In the genomic region with DNA sequence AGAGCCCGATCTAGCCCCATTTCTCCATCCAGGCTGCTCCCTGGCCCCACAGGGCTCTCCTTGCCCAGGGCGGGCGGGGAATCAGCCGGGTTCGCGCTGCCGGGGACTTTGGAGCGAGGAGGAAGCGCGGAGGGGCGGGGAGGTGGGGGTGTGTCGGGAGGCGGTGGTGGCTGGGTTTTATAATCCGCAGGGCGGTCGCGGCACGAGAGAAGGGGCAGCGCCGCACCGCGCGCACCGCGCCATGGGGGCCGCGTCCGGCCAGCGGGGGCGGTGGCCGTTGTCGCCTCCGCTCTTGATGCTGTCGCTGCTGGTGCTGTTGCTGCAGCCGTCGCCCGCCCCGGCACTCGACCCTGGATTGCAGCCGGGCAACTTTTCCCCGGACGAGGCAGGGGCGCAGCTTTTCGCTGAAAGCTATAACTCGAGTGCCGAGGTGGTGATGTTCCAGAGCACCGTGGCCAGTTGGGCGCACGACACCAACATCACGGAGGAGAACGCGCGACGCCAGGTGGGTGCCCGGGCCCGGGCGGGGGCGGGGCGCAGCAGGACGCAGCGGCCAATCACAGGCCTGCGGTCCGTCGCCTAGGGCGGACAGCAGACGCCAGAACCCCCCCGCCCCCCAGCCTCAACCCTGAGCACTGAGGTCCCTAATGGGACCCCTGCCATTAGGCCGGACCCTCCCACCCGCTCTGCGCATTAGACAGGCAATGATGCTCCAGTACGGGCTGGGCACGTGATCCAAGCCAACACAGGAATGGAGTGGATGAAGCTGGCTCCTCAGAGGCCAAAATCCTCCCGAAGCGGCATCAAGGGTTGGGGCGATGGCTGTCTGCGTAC, we compare ENCODE assay signal across 7 mouse cellular contexts. TPM values are rescaled to one million over a fixed set of nuclear protein-coding genes. Genes with fewer than 3 reads are reported as not detected.
DNase-seq lines count a peak whose midpoint lies in the region; ATAC-seq and TF ChIP-seq lines count a peak whose summit lies in the region.

A gene (plus strand): TSS at position 205 of the 834 bp plus-strand sequence.

- peak within 1 kb of the TSS; percentile 99 for H3K4me2 ChIP-seq in hindbrain, embryonic 12.5 days (replicated peaks)
- H3K4me2 ChIP-seq in limb, embryonic 14.5 days (replicated peaks; ENCODE audit: low read depth, low read length, severe bottlenecking): peak within 1 kb of the TSS; percentile 99
- peak within 1 kb of the TSS; percentile 99 for H3K4me2 ChIP-seq in midbrain, embryonic 14.5 days (ENCODE audit: low read length)

- under 1% methylated on average over 75 of the region's 76 CpGs for WGBS in hindbrain, embryonic 12.5 days
- under 1% methylated on average over 53 of the region's 76 CpGs for WGBS in limb, embryonic 14.5 days
- WGBS in midbrain, embryonic 14.5 days: under 1% methylated on average over 73 of the region's 76 CpGs

- DNase-seq in MN1 (ENCODE audit: low spot score): peak; percentile 58
- peak; percentile 57 for DNase-seq in adrenal gland, postnatal 10 days
- peak; percentile 38 for DNase-seq in gastrocnemius, adult 18-20 months (ENCODE audit: low spot score)
- DNase-seq in limb, embryonic 14.5 days (ENCODE audit: low spot score): no peak
- peak; percentile 72 for DNase-seq in midbrain, embryonic 14.5 days
- DNase-seq in thymus, postnatal 36 days: no peak

- H3K9ac ChIP-seq in hindbrain, embryonic 12.5 days: peak within 1 kb of the TSS; percentile 69
- peak within 1 kb of the TSS; percentile 59 for H3K9ac ChIP-seq in limb, embryonic 14.5 days (ENCODE audit: low read depth, low read length, severe bottlenecking)
- peak within 1 kb of the TSS; percentile 69 for H3K9ac ChIP-seq in midbrain, embryonic 14.5 days (replicated peaks; ENCODE audit: low read length)

- H3K4me3 ChIP-seq in hindbrain, embryonic 12.5 days: peak within 1 kb of the TSS; percentile 57
- peak within 1 kb of the TSS; percentile 55 for H3K4me3 ChIP-seq in limb, embryonic 14.5 days (replicated peaks; ENCODE audit: low read length)
- peak within 1 kb of the TSS; percentile 61 for H3K4me3 ChIP-seq in midbrain, embryonic 14.5 days (replicated peaks; ENCODE audit: low read depth, low read length)

- no peak within 1 kb of the TSS for H3K27ac ChIP-seq in hindbrain, embryonic 12.5 days
- no peak within 1 kb of the TSS for H3K27ac ChIP-seq in limb, embryonic 14.5 days (replicated peaks; ENCODE audit: low read depth, low read length)
- no peak within 1 kb of the TSS for H3K27ac ChIP-seq in midbrain, embryonic 14.5 days (replicated peaks; ENCODE audit: low read depth, low read length)

- no peak for TF ChIP-seq POLR2A in limb, embryonic 14.5 days (IDR thresholded peaks at IDR 0.05; ENCODE audit: borderline replicate concordance, extremely low read depth, insufficient read depth, insufficient read length)

- peaks cover 50% of the 10 kb centered on the region for H3K27me3 ChIP-seq in hindbrain, embryonic 12.5 days
- H3K27me3 ChIP-seq in limb, embryonic 14.5 days (ENCODE audit: control insufficient read depth, insufficient read depth, low read length): peaks cover 25% of the 10 kb centered on the region
- peaks cover 15% of the 10 kb centered on the region for H3K27me3 ChIP-seq in midbrain, embryonic 14.5 days (ENCODE audit: control insufficient read depth, insufficient read depth, low read length)

- H3K36me3 ChIP-seq in hindbrain, embryonic 12.5 days: no peaks in the 10 kb centered on the region
- H3K36me3 ChIP-seq in limb, embryonic 14.5 days (ENCODE audit: control insufficient read depth, insufficient read depth, low read length): no peaks in the 10 kb centered on the region
- no peaks in the 10 kb centered on the region for H3K36me3 ChIP-seq in midbrain, embryonic 14.5 days (ENCODE audit: control insufficient read depth, insufficient read depth, low read length)

- H3K9me3 ChIP-seq in hindbrain, embryonic 12.5 days (replicated peaks): no peaks in the 10 kb centered on the region
- no peaks in the 10 kb centered on the region for H3K9me3 ChIP-seq in limb, embryonic 14.5 days (ENCODE audit: control insufficient read depth, low read length)
- no peaks in the 10 kb centered on the region for H3K9me3 ChIP-seq in midbrain, embryonic 14.5 days (ENCODE audit: control insufficient read depth, low read length)

- peaks cover 15% of the 10 kb centered on the region for H3K4me1 ChIP-seq in hindbrain, embryonic 12.5 days
- no peaks in the 10 kb centered on the region for H3K4me1 ChIP-seq in limb, embryonic 14.5 days (ENCODE audit: control insufficient read depth, insufficient read depth, low read length)
- H3K4me1 ChIP-seq in midbrain, embryonic 14.5 days (ENCODE audit: control insufficient read depth, insufficient read depth, low read length): peaks cover 3% of the 10 kb centered on the region; the same call in 1 of the 2 replicates

- peak; percentile 83 for ATAC-seq in hindbrain, embryonic 12.5 days (ENCODE audit: low FRiP score)
- peak; percentile 26; the same call in 1 of the 2 replicates for ATAC-seq in limb, embryonic 14.5 days (ENCODE audit: low FRiP score, low read depth)
- ATAC-seq in midbrain, embryonic 14.5 days (ENCODE audit: low FRiP score, low TSS enrichment): peak; percentile 64; the same call in 1 of the 2 replicates

RNA-seq across cellular contexts. Expression of the gene that starts here (rescaled TPM):
- total RNA-seq in adrenal gland, postnatal 10 days (2021): 10 to 100 TPM; 12.9 to 15.4 TPM
- 10 to 100 TPM; 19.5 to 19.7 TPM for total RNA-seq in gastrocnemius, adult 18-20 months (2021)
- 1.3 and 1.6 TPM in 2 replicates for polyA plus RNA-seq in hindbrain, embryonic 12.5 days (2016; fragmentation: Nextera tagmentation; extraction: Ambion mirVana)
- 1.4 and 1.5 TPM in 2 replicates for polyA plus RNA-seq in limb, embryonic 14.5 days (2012; rRNA removed)
- 1.1 and 1.2 TPM in 2 replicates for polyA plus RNA-seq in limb, embryonic 14.5 days (2014; fragmentation: Nextera tagmentation; extraction: Ambion mirVana)
- polyA plus RNA-seq in midbrain, embryonic 14.5 days (2014; fragmentation: Nextera tagmentation; extraction: Ambion mirVana): 2.9 and 3.6 TPM in 2 replicates

Comparison
In these comparisons a context has a peak if more than half of its experiments do, and no peak if none do; other contexts are left out.
1. DNase-seq: peak in MN1 (single experiment), adrenal gland, postnatal 10 days (single experiment), gastrocnemius, adult 18-20 months (single experiment) and midbrain, embryonic 14.5 days (single experiment); none in limb, embryonic 14.5 days (single experiment) and thymus, postnatal 36 days (0 of 2).
2. ATAC-seq: peak in every context shown above with its lines; median percentile 83 in hindbrain, embryonic 12.5 days; 64 in midbrain, embryonic 14.5 days; 26 in limb, embryonic 14.5 days.
3. Peak in every context shown above with its lines, with median percentiles within 50 percentile points of each other: H3K4me2 ChIP-seq, H3K4me3 ChIP-seq and H3K9ac ChIP-seq.